Comparison of ENCODE assay signal across 8 mouse cellular contexts in the genomic region with DNA sequence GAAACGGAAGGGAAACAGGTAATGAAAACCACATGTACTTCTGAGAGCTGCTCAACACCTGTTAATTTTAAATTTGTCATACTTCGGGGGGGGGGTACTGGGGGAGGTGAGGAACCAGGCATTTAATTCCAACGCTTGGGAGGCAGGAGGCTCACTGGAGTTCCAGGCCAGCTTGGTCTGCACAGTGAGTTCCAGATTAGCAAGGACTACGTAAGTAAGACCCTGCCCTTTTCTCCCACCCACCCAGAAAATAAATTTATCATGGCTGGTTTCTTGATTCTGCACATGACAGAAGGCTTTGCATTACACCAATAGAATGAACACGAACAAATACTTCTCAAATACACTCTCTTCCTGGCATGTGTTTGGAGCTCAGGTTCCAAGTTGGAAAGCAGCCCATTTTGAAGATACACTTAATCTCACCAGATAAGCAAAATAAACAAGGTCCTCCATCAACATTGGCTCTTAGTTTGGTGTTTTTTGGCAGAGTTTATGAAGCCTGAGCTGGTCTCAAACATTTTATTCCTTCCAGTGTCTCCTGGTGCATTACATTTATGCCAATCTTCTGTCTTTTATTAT. TPM values are rescaled to one million over a fixed set of nuclear protein-coding genes. Genes with fewer than 3 reads are reported as not detected.
DNase-seq lines count a peak whose midpoint lies in the region; ATAC-seq and TF ChIP-seq lines count a peak whose summit lies in the region.

No protein-coding gene starts in this region.

- WGBS in forebrain, postnatal 0 days = 9% methylated on average over 5 of the region's 5 CpGs
- WGBS in limb, embryonic 13.5 days = 7% methylated on average over 5 of the region's 5 CpGs
- 22% methylated on average over 5 of the region's 5 CpGs for WGBS in neural tube, embryonic 12.5 days

- no peaks in the 10 kb centered on the region for H3K27me3 ChIP-seq in E14TG2a.4 (ENCODE audit: insufficient read depth, low read length)
- no peaks in the 10 kb centered on the region for H3K27me3 ChIP-seq in forebrain, postnatal 0 days (ENCODE audit: insufficient read depth, low read length)
- H3K27me3 ChIP-seq in limb, embryonic 13.5 days = no peaks in the 10 kb centered on the region
- no peaks in the 10 kb centered on the region for H3K27me3 ChIP-seq in neural tube, embryonic 12.5 days (replicated peaks)

- peak overlapping the region; percentile 81 for H3K4me2 ChIP-seq in forebrain, postnatal 0 days (ENCODE audit: low read depth)
- peak overlapping the region; percentile 81 for H3K4me2 ChIP-seq in limb, embryonic 13.5 days (replicated peaks)
- H3K4me2 ChIP-seq in neural tube, embryonic 12.5 days (replicated peaks) = peak overlapping the region; percentile 99

- H3K36me3 ChIP-seq in E14TG2a.4 (ENCODE audit: insufficient read depth, low read length) = peaks cover 41% of the 10 kb centered on the region
- H3K36me3 ChIP-seq in forebrain, postnatal 0 days (ENCODE audit: insufficient read depth) = no peaks in the 10 kb centered on the region; the same call in 1 of the 2 replicates
- peaks cover 15% of the 10 kb centered on the region for H3K36me3 ChIP-seq in limb, embryonic 13.5 days
- H3K36me3 ChIP-seq in neural tube, embryonic 12.5 days = 0 out of 2 replicates have a peak, but pooled peaks cover 4% of the 10 kb centered on the region

- ATAC-seq in forebrain, postnatal 0 days = no peak
- no peak for ATAC-seq in limb, embryonic 13.5 days (ENCODE audit: low FRiP score, low read depth)
- ATAC-seq in neural tube, embryonic 12.5 days (ENCODE audit: low FRiP score, low read depth) = no peak

- peak; percentile 27 for DNase-seq in adrenal gland, postnatal 14 days
- DNase-seq in adrenal gland, postnatal 4 days (ENCODE audit: low spot score in 2 of 2) = no peak
- DNase-seq in forebrain, postnatal 0 days = no peak
- no peak for DNase-seq in spleen, postnatal 4 days (ENCODE audit: low spot score in 2 of 2)
- DNase-seq in gastrocnemius, postnatal 36 days = no peak

- TF ChIP-seq CTCF in E14TG2a.4 (conservative IDR thresholded peaks at IDR 0.05; ENCODE audit: low read length) = no peak
- no peak for TF ChIP-seq CTCF in forebrain, postnatal 0 days (IDR thresholded peaks at IDR 0.05; ENCODE audit: low read depth)

- no peak overlapping the region for H3K27ac ChIP-seq in forebrain, postnatal 0 days (ENCODE audit: low read depth, low read length)
- peak overlapping the region; percentile 96; the same call in 1 of the 2 replicates for H3K27ac ChIP-seq in limb, embryonic 13.5 days
- H3K27ac ChIP-seq in neural tube, embryonic 12.5 days = no peak overlapping the region

- H3K4me1 ChIP-seq in E14TG2a.4 (replicated peaks; ENCODE audit: low read depth, low read length) = peaks cover 80% of the 10 kb centered on the region
- H3K4me1 ChIP-seq in forebrain, postnatal 0 days (ENCODE audit: insufficient read depth) = peaks cover 15% of the 10 kb centered on the region; the same call in 1 of the 2 replicates
- H3K4me1 ChIP-seq in limb, embryonic 13.5 days = peaks cover 32% of the 10 kb centered on the region
- H3K4me1 ChIP-seq in neural tube, embryonic 12.5 days = peaks cover 26% of the 10 kb centered on the region

- H3K4me3 ChIP-seq in E14TG2a.4 (replicated peaks; ENCODE audit: low read length) = peak overlapping the region; percentile 98
- peak overlapping the region; percentile 94 for H3K4me3 ChIP-seq in forebrain, postnatal 0 days (ENCODE audit: low read depth, low read length)
- peak overlapping the region; percentile 99 for H3K4me3 ChIP-seq in limb, embryonic 13.5 days
- H3K4me3 ChIP-seq in neural tube, embryonic 12.5 days = peak overlapping the region; percentile 94

- no peaks in the 10 kb centered on the region for H3K9me3 ChIP-seq in E14TG2a.4 (ENCODE audit: low read length)
- no peaks in the 10 kb centered on the region for H3K9me3 ChIP-seq in forebrain, postnatal 0 days (ENCODE audit: low read length)
- H3K9me3 ChIP-seq in limb, embryonic 13.5 days = no peaks in the 10 kb centered on the region
- no peaks in the 10 kb centered on the region for H3K9me3 ChIP-seq in neural tube, embryonic 12.5 days

- peak overlapping the region; percentile 85 for H3K9ac ChIP-seq in forebrain, postnatal 0 days
- H3K9ac ChIP-seq in limb, embryonic 13.5 days = peak overlapping the region; percentile 77
- peak overlapping the region; percentile 78 for H3K9ac ChIP-seq in neural tube, embryonic 12.5 days

- intact Hi-C loops in gastrocnemius, postnatal 36 days (cut with DNase I) = loop anchor here (5.0 kb wide), 1 partner anchor 52 kb away; no protein-coding TSS in a partner anchor

RNA-seq across cellular contexts. Expression of gene Med26, which starts 1.3 kb away (rescaled TPM):
- 9.5 and 10.0 TPM in 2 replicates for total RNA-seq in adrenal gland, postnatal 14 days (2021)
- total RNA-seq in adrenal gland, postnatal 4 days (2021) = 10 to 100 TPM; 12.0 to 13.2 TPM
- total RNA-seq in forebrain, postnatal 0 days (2014; rRNA removed) = 10.9 and 14.2 TPM in 2 replicates
- polyA plus RNA-seq in forebrain, postnatal 0 days (2015; fragmentation: Nextera tagmentation; extraction: Ambion mirVana) = 17.7 and 18.6 TPM in 2 replicates
- polyA plus RNA-seq in limb, embryonic 13.5 days (2015; fragmentation: Nextera tagmentation; extraction: Ambion mirVana) = 19.4 and 19.9 TPM in 2 replicates
- polyA plus RNA-seq in neural tube, embryonic 12.5 days (2016; fragmentation: Nextera tagmentation; extraction: Ambion mirVana) = 18.8 and 19.6 TPM in 2 replicates
- 1 to 10 TPM; 8.2 to 8.3 TPM for total RNA-seq in gastrocnemius, postnatal 36 days (2021)

RNA-seq across cellular contexts. Expression of gene Smim7, which starts 21.5 kb away (rescaled TPM):
- 79.7 and 95.5 TPM in 2 replicates for total RNA-seq in adrenal gland, postnatal 14 days (2021)
- total RNA-seq in adrenal gland, postnatal 4 days (2021) = 100 to 1,000 TPM; 119 to 124 TPM
- total RNA-seq in forebrain, postnatal 0 days (2014; rRNA removed) = 115 and 117 TPM in 2 replicates
- polyA plus RNA-seq in forebrain, postnatal 0 days (2015; fragmentation: Nextera tagmentation; extraction: Ambion mirVana) = 151 and 163 TPM in 2 replicates
- polyA plus RNA-seq in limb, embryonic 13.5 days (2015; fragmentation: Nextera tagmentation; extraction: Ambion mirVana) = 129 and 130 TPM in 2 replicates
- 129 and 130 TPM in 2 replicates for polyA plus RNA-seq in neural tube, embryonic 12.5 days (2016; fragmentation: Nextera tagmentation; extraction: Ambion mirVana)
- 10 to 100 TPM; 61.7 to 70.9 TPM for total RNA-seq in gastrocnemius, postnatal 36 days (2021)

RNA-seq across cellular contexts. Expression of gene Tmem38a, which starts 22.5 kb away (rescaled TPM):
- 9.3 and 10.5 TPM in 2 replicates for total RNA-seq in adrenal gland, postnatal 14 days (2021)
- 10 to 100 TPM; 25.7 to 36.5 TPM for total RNA-seq in adrenal gland, postnatal 4 days (2021)
- 40.2 and 46.0 TPM in 2 replicates for total RNA-seq in forebrain, postnatal 0 days (2014; rRNA removed)
- 26.3 and 37.8 TPM in 2 replicates for polyA plus RNA-seq in forebrain, postnatal 0 days (2015; fragmentation: Nextera tagmentation; extraction: Ambion mirVana)
- 26.7 and 27.6 TPM in 2 replicates for polyA plus RNA-seq in limb, embryonic 13.5 days (2015; fragmentation: Nextera tagmentation; extraction: Ambion mirVana)
- 16.4 and 16.7 TPM in 2 replicates for polyA plus RNA-seq in neural tube, embryonic 12.5 days (2016; fragmentation: Nextera tagmentation; extraction: Ambion mirVana)
- total RNA-seq in gastrocnemius, postnatal 36 days (2021) = 1,000 to 10,000 TPM; 1,177 to 1,186 TPM

RNA-seq across cellular contexts. Expression of gene Slc35e1, which starts 57.0 kb away (rescaled TPM):
- 33.6 and 34.9 TPM in 2 replicates for total RNA-seq in adrenal gland, postnatal 14 days (2021)
- total RNA-seq in adrenal gland, postnatal 4 days (2021) = 10 to 100 TPM; 25.1 to 26.7 TPM
- total RNA-seq in forebrain, postnatal 0 days (2014; rRNA removed) = 47.1 and 55.1 TPM in 2 replicates
- 8.8 and 12.2 TPM in 2 replicates for polyA plus RNA-seq in forebrain, postnatal 0 days (2015; fragmentation: Nextera tagmentation; extraction: Ambion mirVana)
- 20.2 and 21.8 TPM in 2 replicates for polyA plus RNA-seq in limb, embryonic 13.5 days (2015; fragmentation: Nextera tagmentation; extraction: Ambion mirVana)
- 22.3 and 22.6 TPM in 2 replicates for polyA plus RNA-seq in neural tube, embryonic 12.5 days (2016; fragmentation: Nextera tagmentation; extraction: Ambion mirVana)
- total RNA-seq in gastrocnemius, postnatal 36 days (2021) = 10 to 100 TPM; 39.4 to 43.2 TPM

Comparison
In these comparisons a context has a peak if more than half of its experiments do, and no peak if none do; other contexts are left out.
1. RNA of gene Tmem38a, which starts 22.5 kb away (total RNA-seq): 1,177 to 1,186 TPM in gastrocnemius, postnatal 36 days; 40.2 to 46.0 TPM in forebrain, postnatal 0 days, 25.7 to 36.5 TPM in adrenal gland, postnatal 4 days and 9.3 to 10.5 TPM in adrenal gland, postnatal 14 days; every median in the first group is over 10 times any median in the second.
2. Peak in every context shown above with its lines, with median percentiles within 50 percentile points of each other: H3K4me3 ChIP-seq, H3K4me2 ChIP-seq and H3K9ac ChIP-seq.